Mouse (Mus musculus) lung, postnatal 0 days (tissue): ENCODE data around the gene Ext2. TPM values are rescaled to one million over a fixed set of nuclear protein-coding genes. Genes with fewer than 3 reads are reported as not detected.

Experiments
- ATAC-seq: fragments of 200-750 bp; cut with Nextera tagmentation; 2 replicates; pipeline ENCODE4 v1.8.0; 2017; ENCODE audit warnings: moderate library complexity
- DNase-seq: peaks from one replicate; pipeline ENCODE4 v3.0.0-alpha.2; 2016; ENCODE audit warnings: low spot score
- H3K27ac ChIP-seq: fragments of 300-500 bp; sonication (generic); 2 replicates; pipeline ENCODE4 v1.5.1; 2014; ENCODE audit warnings: antibody characterized with exemption, mild to moderate bottlenecking, low read length, mixed read lengths
- H3K27me3 ChIP-seq: fragments of 300-500 bp; sonication (generic); replicated peaks from 2 replicates; pipeline ENCODE4 v1.6.1; 2014; ENCODE audit warnings: low read length, mixed read lengths; ENCODE audit not compliant: insufficient read depth
- H3K36me3 ChIP-seq: fragments of 300-500 bp; sonication (generic); 2 replicates; pipeline ENCODE4 v1.6.1; 2014; ENCODE audit warnings: low read length, mixed read lengths; ENCODE audit not compliant: insufficient read depth
- H3K4me1 ChIP-seq: fragments of 300-500 bp; sonication (generic); 2 replicates; pipeline ENCODE4 v1.6.1; 2014; ENCODE audit warnings: antibody characterized with exemption, low read depth, low read length, mixed read lengths; ENCODE audit not compliant: insufficient read depth
- H3K4me2 ChIP-seq: fragments of 300-500 bp; sonication (generic); replicated peaks from 2 replicates; pipeline ENCODE4 v1.6.1; 2014; ENCODE audit warnings: low read depth, mild to moderate bottlenecking, low read length, moderate library complexity, mixed read lengths
- H3K4me3 ChIP-seq: fragments of 300-500 bp; sonication (generic); 2 replicates; pipeline ENCODE4 v1.5.1; 2014; ENCODE audit warnings: low read depth, low read length
- H3K9ac ChIP-seq: fragments of 300-500 bp; sonication (generic); replicated peaks from 2 replicates; pipeline ENCODE4 v1.6.1; 2014; ENCODE audit warnings: low read depth, mild to moderate bottlenecking
- H3K9me3 ChIP-seq: fragments of 300-500 bp; sonication (generic); 2 replicates; pipeline ENCODE4 v1.6.1; 2016; ENCODE audit warnings: low read length, mixed read lengths
- CTCF ChIP-seq: IDR thresholded peaks from 2 replicates; pipeline ENCODE4 v1.5.1; 2016; ENCODE audit warnings: antibody characterized with exemption, mild to moderate bottlenecking
- EP300 ChIP-seq: IDR thresholded peaks from 2 replicates; pipeline ENCODE4 v1.6.1; 2016; ENCODE audit warnings: antibody characterized with exemption, mild to moderate bottlenecking, control low read depth
- WGBS: fragments of 180-500 bp; shearing (Covaris S2); extraction: QIAGEN DNeasy Blood & Tissue Kit; methylation state at CpG from one replicate; pipeline ENCODE4 v1.1.7; 2014; 5-methylcytosine and 5-hydroxymethylcytosine counted together
- polyA plus RNA-seq: library from polyadenylated mRNA; unstranded; fragments of >200 nt; fragmentation: Nextera tagmentation; extraction: Ambion mirVana; gene quantifications from 2 replicates; pipeline ENCODE4 v1.2.1, GENCODE M21; 2015

The Ext2 gene
- polyA plus RNA-seq, 1 experiment from 2014 or later: 76.6 TPM

- no peaks in the 10 kb centered on the region for H3K4me1 ChIP-seq
- no peaks in the 10 kb centered on the region for H3K36me3 ChIP-seq
- no peak for ATAC-seq
- no peak overlapping the region for H3K4me2 ChIP-seq
- H3K27ac ChIP-seq: no peak overlapping the region
- no peaks in the 10 kb centered on the region for H3K9me3 ChIP-seq
- H3K27me3 ChIP-seq: no peaks in the 10 kb centered on the region
- H3K4me3 ChIP-seq: no peak overlapping the region
- H3K9ac ChIP-seq: no peak overlapping the region
- DNase-seq: no peak
- TF ChIP-seq CTCF (no peak), EP300 (no peak)
- 83% methylated on average over 2 of the region's 2 CpGs for WGBS
Observed at GRCm38 (mm10) chr2:93754366-93754765, 68.0 kb downstream of the Ext2 start.

GRCm38 (mm10) chr2:93753147-93753758, 69.1 kb downstream of the Ext2 start:
- Histone ChIP-seq H3K27ac (no peak overlapping the region), H3K36me3 (no peaks in the 10 kb centered on the region), H3K4me3 (no peak overlapping the region), H3K27me3 (no peaks in the 10 kb centered on the region), H3K4me1 (no peaks in the 10 kb centered on the region), H3K4me2 (no peak overlapping the region), H3K9me3 (no peaks in the 10 kb centered on the region), H3K9ac (no peak overlapping the region)
- no peak for DNase-seq
- TF ChIP-seq CTCF (no peak), EP300 (no peak)
- 75% methylated on average over 6 of the region's 6 CpGs for WGBS
- ATAC-seq: no peak

GRCm38 (mm10) chr2:93749709-93750108, 72.7 kb downstream of the Ext2 start:
- H3K36me3 ChIP-seq: no peaks in the 10 kb centered on the region
- H3K27me3 ChIP-seq: no peaks in the 10 kb centered on the region
- TF ChIP-seq EP300 (no peak), CTCF (no peak)
- no peak overlapping the region for H3K9ac ChIP-seq
- no peaks in the 10 kb centered on the region for H3K9me3 ChIP-seq
- ATAC-seq: no peak
- H3K4me2 ChIP-seq: no peak overlapping the region
- H3K27ac ChIP-seq: no peak overlapping the region
- WGBS: 33% methylated on average over 4 of the region's 4 CpGs
- no peak for DNase-seq
- H3K4me1 ChIP-seq: 0 out of 2 replicates have a peak, but pooled peaks cover 2% of the 10 kb centered on the region
- no peak overlapping the region for H3K4me3 ChIP-seq

GRCm38 (mm10) chr2:93747538-93748126, 74.7 kb downstream of the Ext2 start:
- ATAC-seq: no peak
- Histone ChIP-seq H3K4me2 (no peak overlapping the region), H3K9me3 (no peaks in the 10 kb centered on the region), H3K27me3 (no peaks in the 10 kb centered on the region), H3K36me3 (no peaks in the 10 kb centered on the region), H3K4me3 (no peak overlapping the region), H3K4me1 (0 out of 2 replicates have a peak, but pooled peaks cover 2% of the 10 kb centered on the region), H3K27ac (no peak overlapping the region), H3K9ac (no peak overlapping the region)
- DNase-seq: no peak
- TF ChIP-seq EP300 (no peak), CTCF (no peak)
- 86% methylated on average over 5 of the region's 5 CpGs for WGBS

GRCm38 (mm10) chr2:93746620-93747019, 75.7 kb downstream of the Ext2 start:
- no peaks in the 10 kb centered on the region for H3K9me3 ChIP-seq
- 74% methylated on average over 4 of the region's 4 CpGs for WGBS
- no peak overlapping the region for H3K27ac ChIP-seq
- H3K9ac ChIP-seq: no peak overlapping the region
- DNase-seq: no peak
- no peak for ATAC-seq
- no peaks in the 10 kb centered on the region for H3K27me3 ChIP-seq
- H3K4me2 ChIP-seq: no peak overlapping the region
- TF ChIP-seq CTCF: no peak
- TF ChIP-seq EP300: no peak
- 0 out of 2 replicates have a peak, but pooled peaks cover 2% of the 10 kb centered on the region for H3K4me1 ChIP-seq
- no peaks in the 10 kb centered on the region for H3K36me3 ChIP-seq
- no peak overlapping the region for H3K4me3 ChIP-seq

- Histone ChIP-seq H3K27ac (no peak overlapping the region), H3K4me3 (no peak overlapping the region), H3K4me2 (no peak overlapping the region), H3K9ac (no peak overlapping the region), H3K27me3 (no peaks in the 10 kb centered on the region), H3K4me1 (peaks cover 4% of the 10 kb centered on the region; the same call in 1 of the 2 replicates), H3K36me3 (no peaks in the 10 kb centered on the region), H3K9me3 (no peaks in the 10 kb centered on the region)
- no peak for ATAC-seq
- DNase-seq: no peak
- TF ChIP-seq CTCF (no peak), EP300 (no peak)
- WGBS: 46% methylated on average over 5 of the region's 5 CpGs
Observed at GRCm38 (mm10) chr2:93746162-93746561, 76.2 kb downstream of the Ext2 start.
